Mouse (Mus musculus) stomach, embryonic 16.5 days (tissue): ENCODE results near the gene Fignl1. TPM values are rescaled to one million over a fixed set of nuclear protein-coding genes. Genes with fewer than 3 reads are reported as not detected.

Source experiments
- ATAC-seq: fragments of 200-750 bp; cut with Nextera tagmentation; 2 replicates; pipeline ENCODE4 v1.8.0; 2017; ENCODE audit warnings: moderate number of reproducible peaks, moderate TSS enrichment; ENCODE audit not compliant: insufficient read depth, low FRiP score
- H3K27ac ChIP-seq: fragments of 300-500 bp; sonication (generic); 2 replicates; pipeline ENCODE4 v1.5.1; 2014; ENCODE audit warnings: low read length
- H3K27me3 ChIP-seq: fragments of 300-500 bp; sonication (generic); 2 replicates; pipeline ENCODE4 v1.6.1; 2014; ENCODE audit warnings: low read length, control low read depth, mixed read lengths; ENCODE audit not compliant: control insufficient read depth, insufficient read depth
- H3K36me3 ChIP-seq: fragments of 300-500 bp; sonication (generic); 2 replicates; pipeline ENCODE4 v1.6.1; 2014; ENCODE audit warnings: low read length; ENCODE audit not compliant: control insufficient read depth, insufficient read depth
- H3K4me1 ChIP-seq: fragments of 300-500 bp; sonication (generic); 2 replicates; pipeline ENCODE4 v1.6.1; 2014; ENCODE audit warnings: low read length, control low read depth, mixed read lengths; ENCODE audit not compliant: control insufficient read depth, insufficient read depth
- H3K4me2 ChIP-seq: fragments of 300-500 bp; sonication (generic); 2 replicates; pipeline ENCODE4 v1.6.1; 2014; ENCODE audit warnings: low read depth, low read length, mixed read lengths
- H3K4me3 ChIP-seq: fragments of 300-500 bp; sonication (generic); replicated peaks from 2 replicates; pipeline ENCODE4 v1.5.1; 2014; ENCODE audit warnings: mild to moderate bottlenecking, low read length
- H3K9ac ChIP-seq: fragments of 300-500 bp; sonication (generic); 2 replicates; pipeline ENCODE4 v1.6.1; 2014; ENCODE audit warnings: low read length
- H3K9me3 ChIP-seq: fragments of 300-500 bp; sonication (generic); replicated peaks from 2 replicates; pipeline ENCODE4 v1.6.1; 2016; ENCODE audit warnings: low read length, control low read depth; ENCODE audit not compliant: control insufficient read depth
- WGBS: fragments of 180-500 bp; shearing (Covaris S2); extraction: QIAGEN DNeasy Blood & Tissue Kit; methylation state at CpG from one replicate; pipeline ENCODE4 v1.1.7; 2014; 5-methylcytosine and 5-hydroxymethylcytosine counted together
- polyA plus RNA-seq: library from polyadenylated mRNA; unstranded; fragments of >200 nt; fragmentation: Nextera tagmentation; extraction: Ambion mirVana; gene quantifications from 2 replicates; pipeline ENCODE4 v1.2.1, GENCODE M21; 2015

The Fignl1 gene
- polyA plus RNA-seq, 1 experiment from 2014 or later: 47.3 TPM

- H3K4me2 ChIP-seq: no peak overlapping the region
- peak; percentile 45; the same call in 1 of the 2 replicates for ATAC-seq
- H3K9me3 ChIP-seq: no peaks in the 10 kb centered on the region
- no peak overlapping the region for H3K4me3 ChIP-seq
- 1% methylated on average over 2 of the region's 2 CpGs for WGBS
- H3K9ac ChIP-seq: 0 out of 2 replicates have a peak overlapping the region, but pooled peaks have one; percentile 10
- no peaks in the 10 kb centered on the region for H3K27me3 ChIP-seq
- peaks cover 48% of the 10 kb centered on the region for H3K4me1 ChIP-seq
- H3K27ac ChIP-seq: peak overlapping the region; percentile 93
- no peaks in the 10 kb centered on the region for H3K36me3 ChIP-seq
Observed at GRCm38 (mm10) chr11:11820251-11820650, 11.5 kb upstream of the Fignl1 start.

GRCm38 (mm10) chr11:11819206-11819605 lies 10.4 kb upstream of the Fignl1 start:
- Histone ChIP-seq H3K9me3 (no peaks in the 10 kb centered on the region), H3K27ac (no peak overlapping the region), H3K27me3 (no peaks in the 10 kb centered on the region), H3K9ac (no peak overlapping the region), H3K4me3 (no peak overlapping the region), H3K4me2 (no peak overlapping the region), H3K4me1 (peaks cover 38% of the 10 kb centered on the region), H3K36me3 (no peaks in the 10 kb centered on the region)
- ATAC-seq: no peak
- 92% methylated on average over 5 of the region's 5 CpGs for WGBS

GRCm38 (mm10) chr11:11818797-11819196 lies 10.0 kb upstream of the Fignl1 start:
- no peak for ATAC-seq
- Histone ChIP-seq H3K4me3 (no peak overlapping the region), H3K27ac (no peak overlapping the region), H3K9ac (0 out of 2 replicates have a peak overlapping the region, but pooled peaks have one; percentile 1), H3K4me2 (no peak overlapping the region), H3K36me3 (no peaks in the 10 kb centered on the region), H3K4me1 (peaks cover 34% of the 10 kb centered on the region), H3K9me3 (no peaks in the 10 kb centered on the region), H3K27me3 (no peaks in the 10 kb centered on the region)
- 88% methylated on average over 6 of the region's 6 CpGs for WGBS

GRCm38 (mm10) chr11:11815737-11816136 lies 7.0 kb upstream of the Fignl1 start:
- H3K4me1 ChIP-seq: peaks cover 10% of the 10 kb centered on the region
- no peaks in the 10 kb centered on the region for H3K36me3 ChIP-seq
- no peak overlapping the region for H3K4me2 ChIP-seq
- no peak overlapping the region for H3K4me3 ChIP-seq
- H3K27ac ChIP-seq: no peak overlapping the region
- no peak overlapping the region for H3K9ac ChIP-seq
- ATAC-seq: 0 out of 2 replicates have a peak, but pooled peaks have one; percentile 19
- no peaks in the 10 kb centered on the region for H3K27me3 ChIP-seq
- 58% methylated on average over 3 of the region's 3 CpGs for WGBS
- H3K9me3 ChIP-seq: no peaks in the 10 kb centered on the region

- no peaks in the 10 kb centered on the region for H3K36me3 ChIP-seq
- H3K9me3 ChIP-seq: no peaks in the 10 kb centered on the region
- H3K27ac ChIP-seq: no peak overlapping the region
- H3K9ac ChIP-seq: peak overlapping the region; percentile 53; the same call in 1 of the 2 replicates
- H3K4me1 ChIP-seq: peaks cover 11% of the 10 kb centered on the region
- peak overlapping the region; percentile 35; the same call in 1 of the 2 replicates for H3K4me2 ChIP-seq
- H3K27me3 ChIP-seq: no peaks in the 10 kb centered on the region
- 0 out of 2 replicates have a peak, but pooled peaks have one; percentile 23 for ATAC-seq
- H3K4me3 ChIP-seq: 0 out of 2 replicates have a peak overlapping the region, but pooled peaks have one; percentile 9
- WGBS: 20% methylated on average over 9 of the region's 9 CpGs
Observed at GRCm38 (mm10) chr11:11811906-11812480, 3.2 kb upstream of the Fignl1 start.

- Histone ChIP-seq H3K9me3 (no peaks in the 10 kb centered on the region), H3K4me1 (0 out of 2 replicates have a peak, but pooled peaks cover 5% of the 10 kb centered on the region), H3K27ac (peak overlapping the region; percentile 99), H3K4me3 (peak overlapping the region; percentile 80), H3K4me2 (peak overlapping the region; percentile 87), H3K36me3 (no peaks in the 10 kb centered on the region), H3K9ac (peak overlapping the region; percentile 93), H3K27me3 (no peaks in the 10 kb centered on the region)
- ATAC-seq: 0 out of 2 replicates have a peak, but pooled peaks have one; percentile 0
- WGBS: 6% methylated on average over 11 of the region's 11 CpGs
Observed at GRCm38 (mm10) chr11:11809404-11810175, 828 bp upstream of the Fignl1 start.

- Histone ChIP-seq H3K36me3 (peaks cover 4% of the 10 kb centered on the region; the same call in 1 of the 2 replicates), H3K9me3 (no peaks in the 10 kb centered on the region), H3K9ac (peak overlapping the region; percentile 93), H3K4me3 (peak overlapping the region; percentile 80), H3K4me2 (peak overlapping the region; percentile 65), H3K27me3 (no peaks in the 10 kb centered on the region), H3K27ac (peak overlapping the region; percentile 68), H3K4me1 (0 out of 2 replicates have a peak, but pooled peaks cover 5% of the 10 kb centered on the region)
- peak; percentile 74 for ATAC-seq
- 6% methylated on average over 25 of the region's 25 CpGs for WGBS
Observed at GRCm38 (mm10) chr11:11808035-11808819, 535 bp downstream of the Fignl1 start.

GRCm38 (mm10) chr11:11805951-11806350 lies 2.8 kb downstream of the Fignl1 start:
- no peaks in the 10 kb centered on the region for H3K9me3 ChIP-seq
- no peak for ATAC-seq
- no peak overlapping the region for H3K27ac ChIP-seq
- 0 out of 2 replicates have a peak, but pooled peaks cover 5% of the 10 kb centered on the region for H3K4me1 ChIP-seq
- no peak overlapping the region for H3K4me3 ChIP-seq
- no peak overlapping the region for H3K4me2 ChIP-seq
- 81% methylated on average over 4 of the region's 4 CpGs for WGBS
- no peak overlapping the region for H3K9ac ChIP-seq
- H3K27me3 ChIP-seq: no peaks in the 10 kb centered on the region
- peaks cover 21% of the 10 kb centered on the region; the same call in 1 of the 2 replicates for H3K36me3 ChIP-seq
